Mouse (Mus musculus): ENCODE results near the gene Trpc4ap.

Gene Trpc4ap

GRCm38 (mm10) chr2:155641540-155642472 is 50.4 kb downstream of the Trpc4ap start:
- DNase-seq (ENCODE audit: low read depth, low spot score), result no peak

- DNase-seq (ENCODE audit: low read depth, low spot score), result peak; percentile 25
These were observed 51.5 kb downstream of the Trpc4ap start for GRCm38 (mm10) chr2:155640656-155641055.

GRCm38 (mm10) chr2:155637411-155637810 is 54.8 kb downstream of the Trpc4ap start:
- no peak for DNase-seq (ENCODE audit: low read depth, low spot score)

- no peak for DNase-seq (ENCODE audit: low read depth, low spot score)
These were observed 55.3 kb downstream of the Trpc4ap start for GRCm38 (mm10) chr2:155636881-155637280.

GRCm38 (mm10) chr2:155635961-155636360 is 56.2 kb downstream of the Trpc4ap start:
- DNase-seq (ENCODE audit: low read depth, low spot score), result no peak

GRCm38 (mm10) chr2:155634562-155634961 is 57.6 kb downstream of the Trpc4ap start:
- DNase-seq (ENCODE audit: low read depth, low spot score), result no peak

GRCm38 (mm10) chr2:155633731-155634130 is 58.5 kb downstream of the Trpc4ap start:
- DNase-seq (ENCODE audit: low read depth, low spot score), result no peak

- DNase-seq (ENCODE audit: low read depth, low spot score), result no peak
These were observed 59.1 kb downstream of the Trpc4ap start for GRCm38 (mm10) chr2:155633121-155633520.

GRCm38 (mm10) chr2:155632138-155632936 is 59.8 kb downstream of the Trpc4ap start:
- DNase-seq (ENCODE audit: low read depth, low spot score), result no peak

GRCm38 (mm10) chr2:155630590-155631416 is 61.4 kb downstream of the Trpc4ap start:
- DNase-seq (ENCODE audit: low read depth, low spot score), result no peak

GRCm38 (mm10) chr2:155630153-155630552 is 62.0 kb downstream of the Trpc4ap start:
- no peak for DNase-seq (ENCODE audit: low read depth, low spot score)

- no peak for DNase-seq (ENCODE audit: low read depth, low spot score)
These were observed 62.9 kb downstream of the Trpc4ap start for GRCm38 (mm10) chr2:155629231-155629661.

- DNase-seq (ENCODE audit: low read depth, low spot score), result no peak
These were observed 63.7 kb downstream of the Trpc4ap start for GRCm38 (mm10) chr2:155628519-155628918.

GRCm38 (mm10) chr2:155628112-155628511 is 64.1 kb downstream of the Trpc4ap start:
- no peak for DNase-seq (ENCODE audit: low read depth, low spot score)

GRCm38 (mm10) chr2:155627030-155627738 is 65.0 kb downstream of the Trpc4ap start:
- peak; percentile 50 for DNase-seq (ENCODE audit: low read depth, low spot score)

GRCm38 (mm10) chr2:155626277-155626676 is 65.9 kb downstream of the Trpc4ap start:
- DNase-seq (ENCODE audit: low read depth, low spot score), result no peak

GRCm38 (mm10) chr2:155624730-155625129 is 67.5 kb downstream of the Trpc4ap start:
- peak; percentile 44 for DNase-seq (ENCODE audit: low read depth, low spot score)

GRCm38 (mm10) chr2:155623996-155624395 is 68.2 kb downstream of the Trpc4ap start:
- no peak for DNase-seq (ENCODE audit: low read depth, low spot score)

- no peak for DNase-seq (ENCODE audit: low read depth, low spot score)
These were observed 69.6 kb downstream of the Trpc4ap start for GRCm38 (mm10) chr2:155622606-155623005.

GRCm38 (mm10) chr2:155619817-155620216 is 72.4 kb downstream of the Trpc4ap start:
- DNase-seq (ENCODE audit: low read depth, low spot score), result peak; percentile 40

- DNase-seq (ENCODE audit: low read depth, low spot score), result no peak
These were observed 75.2 kb downstream of the Trpc4ap start for GRCm38 (mm10) chr2:155616971-155617370.

All from retina, adult 2 months (tissue).